Mouse (Mus musculus): ENCODE measurements around the gene Oca2.

The Oca2 gene

GRCm38 (mm10) chr7:56381750-56382421, 142.3 kb downstream of the Oca2 start:
- no peak for DNase-seq (ENCODE audit: low read depth, low spot score)

- DNase-seq (ENCODE audit: low read depth, low spot score) = no peak
Observed at GRCm38 (mm10) chr7:56382706-56383105, 143.1 kb downstream of the Oca2 start.

- DNase-seq (ENCODE audit: low read depth, low spot score) = no peak
Observed at GRCm38 (mm10) chr7:56388295-56388694, 148.7 kb downstream of the Oca2 start.

GRCm38 (mm10) chr7:56418182-56418836, 178.7 kb downstream of the Oca2 start:
- no peak for DNase-seq (ENCODE audit: low read depth, low spot score)

GRCm38 (mm10) chr7:56419253-56419844, 179.8 kb downstream of the Oca2 start:
- no peak for DNase-seq (ENCODE audit: low read depth, low spot score)

GRCm38 (mm10) chr7:56421946-56422345, 182.4 kb downstream of the Oca2 start:
- no peak for DNase-seq (ENCODE audit: low read depth, low spot score)

GRCm38 (mm10) chr7:56423548-56423947, 184.0 kb downstream of the Oca2 start:
- DNase-seq (ENCODE audit: low read depth, low spot score) = no peak

- DNase-seq (ENCODE audit: low read depth, low spot score) = no peak
Observed at GRCm38 (mm10) chr7:56460814-56461520, 221.4 kb downstream of the Oca2 start.

GRCm38 (mm10) chr7:56498242-56498641, 258.7 kb downstream of the Oca2 start:
- no peak for DNase-seq (ENCODE audit: low read depth, low spot score)

- no peak for DNase-seq (ENCODE audit: low read depth, low spot score)
Observed at GRCm38 (mm10) chr7:56499319-56499718, 259.8 kb downstream of the Oca2 start.

GRCm38 (mm10) chr7:56499767-56500166, 260.2 kb downstream of the Oca2 start:
- no peak for DNase-seq (ENCODE audit: low read depth, low spot score)

- no peak for DNase-seq (ENCODE audit: low read depth, low spot score)
Observed at GRCm38 (mm10) chr7:56500438-56500837, 260.9 kb downstream of the Oca2 start.

- no peak for DNase-seq (ENCODE audit: low read depth, low spot score)
Observed at GRCm38 (mm10) chr7:56518581-56518980, 279.0 kb downstream of the Oca2 start.

- DNase-seq (ENCODE audit: low read depth, low spot score) = no peak
Observed at GRCm38 (mm10) chr7:56519741-56520140, 280.2 kb downstream of the Oca2 start.

GRCm38 (mm10) chr7:56534856-56535255, 295.3 kb downstream of the Oca2 start:
- no peak for DNase-seq (ENCODE audit: low read depth, low spot score)

- no peak for DNase-seq (ENCODE audit: low read depth, low spot score)
Observed at GRCm38 (mm10) chr7:56549226-56549625, 309.7 kb downstream of the Oca2 start.

GRCm38 (mm10) chr7:56551804-56552203, 312.2 kb downstream of the Oca2 start:
- DNase-seq (ENCODE audit: low read depth, low spot score) = no peak
